Mouse (Mus musculus): Measurements from ENCODE around the gene Ntrk1. TPM values are rescaled to one million over a fixed set of nuclear protein-coding genes. Genes with fewer than 3 reads are reported as not detected.

Ntrk1 gene
- total RNA-seq, 2 experiments from 2014 or later: 0.09 to 0.10 TPM

DNA sequence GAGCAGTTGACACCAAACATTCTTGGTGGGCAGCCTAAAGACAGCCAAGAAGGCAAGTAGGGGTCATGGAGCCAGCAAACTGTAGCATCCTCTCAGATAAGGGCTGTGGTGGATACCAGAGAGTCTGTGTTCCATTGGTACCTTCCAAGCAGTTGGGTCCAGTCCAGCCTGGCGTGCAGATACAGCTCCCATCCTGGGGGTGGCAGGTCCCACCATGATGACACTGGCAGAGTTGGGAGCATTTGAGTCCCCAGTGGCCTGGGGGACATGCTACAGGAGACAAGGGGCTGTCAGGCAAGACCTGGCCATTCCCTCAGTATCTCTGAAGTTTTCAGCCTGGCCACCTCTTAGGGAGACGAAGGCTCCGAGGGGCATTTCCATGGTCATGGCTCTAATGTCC, 42.4 kb downstream of the Ntrk1 start:
- DNase-seq: no peak

DNA sequence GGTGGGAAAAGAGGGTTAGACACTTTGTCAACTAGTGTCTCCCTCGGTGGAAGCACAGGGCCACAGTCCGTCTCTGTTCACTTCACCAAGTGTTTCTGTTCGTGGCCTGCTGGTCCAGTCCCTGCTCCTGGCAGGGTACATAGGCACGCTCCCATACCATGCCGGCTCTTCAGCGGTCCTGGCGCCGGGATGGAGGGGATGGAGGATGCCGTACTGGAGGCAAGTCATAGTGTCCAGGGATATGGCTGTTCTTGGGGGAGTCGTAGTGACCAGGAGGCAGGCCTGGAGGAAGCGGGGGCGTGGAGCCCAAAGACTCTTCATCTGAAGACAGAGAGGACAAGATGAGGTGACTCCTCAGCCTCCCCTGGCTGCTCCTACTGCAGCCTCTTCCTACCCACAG, 45.0 kb downstream of the Ntrk1 start:
- no peak for DNase-seq

DNA sequence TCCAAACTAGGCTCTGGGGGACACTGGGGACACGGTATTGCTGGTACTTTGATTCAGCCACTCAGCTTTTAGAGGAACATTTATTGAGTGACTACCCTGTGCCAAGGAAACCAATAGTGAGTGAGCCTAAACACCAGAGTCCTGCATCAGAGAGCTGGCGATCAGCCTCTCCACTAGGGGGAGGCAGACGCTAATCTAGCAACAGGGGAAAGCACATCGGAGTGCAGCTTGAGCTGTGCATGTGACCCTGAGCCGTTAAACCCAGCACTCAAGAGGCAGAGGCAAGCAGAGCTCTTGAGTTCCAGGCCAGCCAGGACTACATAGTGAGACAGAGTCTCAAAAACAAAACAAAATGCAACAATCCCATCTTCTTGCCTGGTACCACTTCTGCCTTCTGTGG, 45.9 kb downstream of the Ntrk1 start:
- peak; percentile 64 for DNase-seq

DNA sequence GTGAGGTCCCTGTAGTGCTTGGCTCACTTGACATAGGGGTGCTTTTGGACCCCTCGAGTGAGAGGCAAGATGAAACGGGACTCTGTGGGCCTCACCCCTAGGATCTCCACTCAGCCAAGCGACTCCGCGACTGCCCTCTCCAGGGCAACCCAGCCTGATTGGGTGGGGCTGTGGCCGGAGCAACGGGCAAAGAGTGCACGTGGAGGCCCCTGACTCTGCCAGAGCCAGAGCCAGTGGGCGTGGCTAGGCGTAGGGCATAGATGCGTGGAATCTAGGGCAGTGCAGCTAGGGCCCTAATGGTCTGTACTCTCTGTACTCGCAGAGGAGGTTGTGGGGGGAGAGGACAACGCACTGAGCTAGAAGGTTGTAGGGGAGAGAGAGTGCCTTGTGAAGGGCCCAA, 46.5 kb downstream of the Ntrk1 start, which contains the start of gene Lrrc71:
Gene Lrrc71 (minus strand): TSS at position 195 of the 400 bp plus-strand sequence.
- no peak for DNase-seq

DNA sequence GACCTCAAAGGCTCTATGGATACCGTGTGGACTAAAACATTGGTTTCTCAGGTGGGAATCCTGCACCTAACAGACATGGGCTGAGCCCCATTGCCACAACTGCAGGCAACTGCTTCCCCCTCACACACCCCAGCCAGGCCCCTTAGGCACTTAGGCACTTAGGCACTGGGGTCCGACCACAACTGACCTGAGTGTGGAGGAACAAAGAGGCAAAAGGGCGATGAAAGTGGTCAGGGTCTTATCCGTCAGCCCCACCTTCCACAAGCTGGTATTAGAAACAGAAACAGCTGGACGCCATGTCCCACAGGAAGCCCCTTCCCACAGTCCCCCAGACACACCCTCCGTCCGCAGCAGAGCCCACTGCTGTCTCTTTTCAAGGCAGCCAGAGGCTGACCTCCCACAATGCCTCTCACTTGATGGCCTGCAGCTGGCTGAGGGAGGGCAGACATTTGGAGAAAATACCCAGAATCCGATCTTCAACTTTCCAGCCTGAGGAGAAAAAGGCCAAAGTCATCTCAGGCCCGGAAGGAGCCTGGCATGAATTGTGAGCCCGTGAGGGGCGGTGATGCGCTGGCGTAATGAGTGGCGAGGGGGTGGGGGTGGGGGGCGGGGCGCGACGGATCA, 49.8 kb downstream of the Ntrk1 start:
- no peak for DNase-seq

DNA sequence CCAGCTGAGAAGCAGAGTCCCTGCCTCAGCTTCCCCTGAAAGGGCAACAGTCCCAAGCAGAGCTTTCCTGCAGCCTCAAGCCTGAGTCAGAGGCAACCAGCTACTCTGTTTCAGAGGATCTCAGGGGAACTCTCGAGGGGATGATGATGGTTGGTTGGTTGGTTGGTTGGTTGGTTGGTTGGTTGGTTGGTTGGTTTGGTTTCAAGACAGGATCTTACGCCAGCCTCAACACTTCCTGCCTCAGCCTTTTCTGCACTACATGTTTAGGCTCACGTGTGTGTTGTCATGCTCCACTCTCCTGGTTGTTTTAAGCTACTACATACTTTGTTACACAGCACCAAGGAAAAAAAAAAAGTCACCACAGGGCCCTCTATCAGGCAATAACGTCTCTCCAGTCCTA, 51.0 kb downstream of the Ntrk1 start:
- no peak for DNase-seq

DNA sequence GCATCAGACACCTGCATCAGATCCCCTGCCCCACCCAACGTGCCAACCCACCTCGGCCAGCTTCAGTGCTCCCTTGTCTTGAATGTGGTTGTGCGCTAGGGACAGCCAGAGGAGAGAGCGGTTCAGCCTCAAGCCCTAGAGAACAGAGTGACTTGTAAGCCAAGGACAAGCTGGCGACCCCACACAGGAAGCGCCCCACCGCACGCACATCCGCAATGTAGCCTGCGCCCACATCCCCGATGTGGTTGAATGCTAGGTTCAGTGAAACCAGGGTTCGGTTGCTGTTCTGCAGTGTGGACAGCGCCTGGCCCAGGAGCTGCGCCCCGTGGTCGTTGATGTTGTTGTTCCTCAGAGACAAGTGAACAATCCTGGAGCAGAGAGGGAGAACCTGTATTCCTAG, 52.2 kb downstream of the Ntrk1 start:
- no peak for DNase-seq

DNA sequence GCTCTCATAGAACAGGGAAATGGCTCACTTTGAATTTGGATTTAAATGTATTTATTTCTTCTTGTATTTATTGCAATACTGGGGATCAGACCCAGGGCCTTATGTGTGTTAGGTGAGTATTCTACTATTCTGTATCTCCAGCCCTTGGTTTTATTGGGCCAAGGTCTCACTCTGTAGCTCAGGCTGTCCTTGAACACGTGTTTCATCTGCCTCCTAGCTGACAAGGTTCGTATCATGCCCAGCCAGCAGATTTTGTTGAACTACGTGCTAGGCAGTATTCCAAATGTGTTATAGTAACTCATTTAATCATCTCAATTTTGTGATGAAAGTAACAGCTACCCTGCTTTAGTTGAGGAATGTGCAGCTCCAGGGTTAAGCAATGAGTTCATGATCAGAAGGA, 52.9 kb downstream of the Ntrk1 start:
- no peak for DNase-seq

DNA sequence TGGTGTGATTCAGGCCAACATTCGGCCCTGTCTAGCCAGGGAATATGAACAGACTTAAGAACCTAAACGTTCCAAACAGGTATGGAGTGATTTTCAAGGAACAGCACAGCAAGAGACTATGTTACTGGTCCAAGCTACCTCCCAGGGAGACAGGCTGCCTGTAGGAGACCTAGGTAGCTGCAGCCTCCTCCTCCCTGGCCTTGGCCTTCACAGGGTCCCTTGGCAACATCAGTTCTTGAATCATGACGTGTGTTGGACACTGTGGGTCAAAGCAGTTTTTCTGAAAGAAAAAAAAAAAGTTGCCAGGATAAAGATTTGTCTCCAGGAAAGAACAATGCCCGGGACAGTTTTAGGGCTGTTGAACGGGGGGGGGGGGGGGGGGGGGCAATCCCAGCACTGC, 56.1 kb downstream of the Ntrk1 start:
- no peak for DNase-seq

DNA sequence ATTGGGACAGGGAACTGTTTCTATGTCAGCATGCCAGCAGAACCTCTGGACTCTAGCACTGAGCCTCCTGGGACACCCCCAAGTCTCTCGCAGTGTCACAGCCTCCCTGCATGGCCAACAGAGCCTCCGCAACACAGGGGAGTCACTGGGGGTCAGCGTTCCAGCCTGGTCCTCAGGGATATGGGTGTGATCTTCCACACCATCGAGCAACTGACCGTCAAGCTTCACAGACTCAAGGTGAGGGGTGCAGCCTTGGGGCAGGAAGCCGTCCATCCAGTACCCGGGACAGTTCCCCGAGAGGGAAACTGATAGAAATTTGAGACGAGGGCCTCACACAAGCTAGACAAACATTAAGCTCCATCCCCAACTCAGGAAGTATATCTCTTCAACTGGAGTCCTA, 59.6 kb downstream of the Ntrk1 start:
- DNase-seq: no peak

DNA sequence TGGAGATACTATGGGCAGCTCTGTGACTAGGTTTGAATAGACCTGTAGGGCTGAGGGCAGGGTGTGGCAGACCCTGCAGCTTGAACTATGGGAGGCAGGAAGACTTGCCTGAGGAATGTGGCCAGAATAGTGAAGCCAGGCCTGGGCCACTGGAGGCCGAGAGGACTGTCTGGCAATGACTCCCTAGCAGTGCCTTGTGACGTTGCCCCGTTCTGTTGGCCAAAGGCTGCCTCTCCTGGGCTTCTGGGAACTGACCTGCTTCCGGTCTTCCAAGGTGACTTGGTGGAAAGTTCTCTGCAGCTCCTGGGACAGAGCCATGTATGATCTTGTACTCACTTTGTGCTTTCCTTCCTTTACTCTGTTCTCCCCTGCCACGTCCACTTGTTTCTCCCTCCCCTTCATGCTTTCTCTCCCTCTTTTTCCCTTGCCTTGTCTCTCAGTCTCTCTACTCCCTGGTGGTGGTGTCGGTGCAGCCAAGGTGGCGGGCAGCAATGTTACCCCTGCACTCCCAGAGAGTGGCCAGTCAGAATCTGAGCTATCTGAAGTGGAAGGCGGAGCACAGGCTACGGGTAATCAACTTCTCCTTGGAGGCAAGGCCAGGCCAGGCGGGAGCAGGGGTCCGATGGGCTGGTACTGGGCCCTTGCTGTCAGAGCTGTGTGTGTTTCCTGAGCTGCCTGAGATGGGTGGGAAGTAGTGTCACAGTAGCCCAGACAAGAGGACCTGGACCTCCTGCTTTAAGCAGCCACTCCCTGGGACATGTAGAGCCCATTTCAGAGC, 60.8 kb downstream of the Ntrk1 start:
- DNase-seq: no peak

DNA sequence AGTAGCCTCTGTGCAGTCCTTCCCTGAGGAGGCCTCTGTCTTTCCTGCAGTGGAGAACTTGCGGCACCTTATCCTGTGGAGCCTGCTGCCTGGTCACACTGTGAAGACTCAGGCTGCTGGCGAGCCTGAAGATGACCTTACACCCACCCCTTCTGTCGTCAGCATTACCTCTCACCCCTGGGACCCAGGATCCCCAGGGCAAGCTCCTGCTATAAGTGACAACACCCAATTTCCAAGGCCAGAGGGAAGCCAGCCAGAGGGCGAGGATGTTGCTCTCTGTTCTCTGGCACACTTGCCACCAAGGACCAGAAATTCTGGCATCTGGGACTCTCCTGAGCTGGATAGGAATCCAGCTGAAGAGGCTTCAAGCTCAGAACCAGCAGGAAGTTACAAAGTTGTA, 61.9 kb downstream of the Ntrk1 start:
- no peak for DNase-seq

DNA sequence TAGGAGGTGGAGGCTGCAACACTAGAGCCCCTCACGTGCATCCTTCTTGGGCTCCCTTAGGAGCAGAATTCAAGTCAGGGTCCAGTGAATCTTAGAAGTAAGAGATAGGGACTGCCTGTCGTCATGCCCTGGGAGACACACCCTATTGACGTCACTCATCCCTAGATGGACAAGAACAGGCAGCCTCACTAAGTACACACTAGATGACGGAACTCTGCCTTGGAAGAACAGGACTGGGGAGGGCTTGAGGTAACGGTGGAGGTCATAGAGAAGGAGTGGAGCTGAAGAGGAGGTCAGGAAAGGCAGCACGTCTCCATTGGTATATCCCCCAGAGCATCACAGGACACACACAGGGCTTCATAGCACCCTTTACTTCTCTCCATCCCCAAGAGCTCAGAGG, 66.3 kb downstream of the Ntrk1 start:
- DNase-seq: no peak

Other genes with a start within 250 kb of the Ntrk1 start
- gene Arhgef11, start 177.6 kb downstream of the Ntrk1 start, total RNA-seq (2021): 10 to 100 TPM; 22.6 to 22.8 TPM
- gene Lrrc71, start 46.5 kb downstream of the Ntrk1 start, total RNA-seq (2021): under 1 TPM; 0.50 to 0.57 TPM
- under 1 TPM in 1 of 2 experiments, not detected in 1; 0.07 TPM for gene Insrr, start 1.8 kb upstream of the Ntrk1 start, total RNA-seq (2021)
- gene Pear1, start 29.1 kb upstream of the Ntrk1 start, total RNA-seq (2021): 10 to 100 TPM; 24.8 to 26.1 TPM
- gene Sh2d2a, start 51.6 kb upstream of the Ntrk1 start, total RNA-seq (2021): under 1 TPM in 1 of 2 experiments, not detected in 1; 0.12 TPM
- gene Prcc, start 90.4 kb upstream of the Ntrk1 start, total RNA-seq (2021): 10 to 100 TPM; 56.2 to 56.9 TPM
- gene Hdgf, start 111.2 kb upstream of the Ntrk1 start, total RNA-seq (2021): 100 to 1,000 TPM; 146 to 151 TPM
- 10 to 100 TPM; 68.2 to 68.9 TPM for gene Mrpl24, start 124.3 kb upstream of the Ntrk1 start, total RNA-seq (2021)
- gene Isg20l2, start 135.2 kb upstream of the Ntrk1 start, total RNA-seq (2021): 10 to 100 TPM; 20.1 to 21.2 TPM
- 1 to 10 TPM; 7.7 to 8.9 TPM for gene Rrnad1, start 135.6 kb upstream of the Ntrk1 start, total RNA-seq (2021)
- gene Crabp2, start 153.5 kb upstream of the Ntrk1 start, total RNA-seq (2021): 1 to 10 TPM in 1 of 2 experiments, under 1 TPM in 1; 0.91 to 1.0 TPM
- gene Nes, start 175.9 kb upstream of the Ntrk1 start, total RNA-seq (2021): 10 to 100 TPM; 66.5 to 70.4 TPM
- under 1 TPM; 0.12 to 0.29 TPM for gene Bcan, start 205.1 kb upstream of the Ntrk1 start, total RNA-seq (2021)
- gene Hapln2, start 232.4 kb upstream of the Ntrk1 start, total RNA-seq (2021): not detected
- gene Gpatch4, start 247.9 kb upstream of the Ntrk1 start, total RNA-seq (2021): 1 to 10 TPM; 7.2 to 7.5 TPM